Mouse (Mus musculus): ENCODE results near the gene Rln3. TPM values are rescaled to one million over a fixed set of nuclear protein-coding genes. Genes with fewer than 3 reads are reported as not detected.

The Rln3 gene
- polyA plus RNA-seq, 1 experiment, result not detected

DNA sequence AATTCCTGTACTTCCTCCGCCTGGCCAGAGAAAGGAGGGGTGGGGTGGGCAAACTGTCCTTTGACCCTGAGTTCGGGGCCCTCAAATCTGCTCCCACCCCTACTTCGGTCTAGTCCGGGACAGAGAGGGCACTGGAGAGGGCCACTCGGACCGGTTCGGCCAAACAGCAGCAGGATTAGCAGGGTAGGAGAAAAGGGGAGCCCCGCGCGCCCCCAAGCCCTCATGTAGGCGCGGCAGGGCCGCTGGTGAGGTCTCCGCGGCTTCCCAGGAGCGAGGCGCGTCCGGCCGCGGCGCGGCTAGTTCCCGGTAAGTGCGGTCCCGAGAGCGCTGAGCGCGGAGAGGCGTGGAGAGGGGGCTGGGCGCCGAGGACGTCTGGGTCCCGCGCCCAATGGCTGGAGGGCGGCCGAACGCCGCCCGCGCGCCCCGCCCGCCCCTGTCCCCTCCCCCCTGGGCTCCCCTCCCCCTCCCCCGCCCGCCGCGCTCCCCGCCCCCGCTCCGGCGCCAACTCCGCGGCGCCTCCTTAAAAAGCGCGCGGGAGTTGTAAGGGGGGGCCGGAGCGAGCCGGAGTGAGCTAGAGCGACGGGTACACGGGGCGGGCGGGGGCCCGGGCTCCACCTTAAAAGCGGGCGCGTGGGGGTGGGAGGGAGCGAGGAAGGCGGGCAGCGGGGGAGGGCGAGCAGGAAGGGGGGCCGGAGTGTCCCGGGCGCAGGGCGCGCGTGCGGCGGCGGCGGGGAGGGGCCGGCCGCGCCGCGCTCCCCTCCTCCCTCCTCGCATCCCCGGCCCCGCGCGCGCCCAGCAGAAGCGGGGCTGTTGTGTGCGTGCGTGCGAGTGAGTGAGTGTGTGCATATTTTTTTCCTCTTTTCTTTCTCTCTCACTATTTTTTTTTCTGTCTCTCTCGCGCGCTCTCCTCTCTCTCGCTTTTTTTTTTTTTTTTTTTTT lies 48.0 kb downstream of the Rln3 start:
- no peak for DNase-seq (ENCODE audit: low read depth)

DNA sequence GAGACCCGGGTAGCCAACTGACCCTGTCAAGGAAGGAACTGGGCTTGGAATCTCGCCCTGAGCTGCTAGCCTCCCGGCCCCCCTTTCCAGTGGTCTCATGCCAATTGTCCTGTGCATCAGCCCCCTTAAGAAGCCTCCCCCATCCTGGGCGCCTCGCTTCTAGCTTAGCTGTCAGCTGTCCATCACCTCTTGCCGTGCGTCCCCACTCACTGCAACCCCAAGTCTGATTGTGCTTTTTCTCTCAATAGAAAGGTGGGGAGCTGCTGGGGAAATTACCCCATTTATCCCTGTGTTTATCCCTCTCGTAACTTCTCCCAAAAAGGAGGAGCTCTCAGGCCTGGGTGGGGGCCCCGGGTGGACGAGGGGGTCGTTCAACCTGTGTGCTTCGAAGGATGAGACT lies 48.8 kb downstream of the Rln3 start:
- DNase-seq (ENCODE audit: low read depth), result no peak

DNA sequence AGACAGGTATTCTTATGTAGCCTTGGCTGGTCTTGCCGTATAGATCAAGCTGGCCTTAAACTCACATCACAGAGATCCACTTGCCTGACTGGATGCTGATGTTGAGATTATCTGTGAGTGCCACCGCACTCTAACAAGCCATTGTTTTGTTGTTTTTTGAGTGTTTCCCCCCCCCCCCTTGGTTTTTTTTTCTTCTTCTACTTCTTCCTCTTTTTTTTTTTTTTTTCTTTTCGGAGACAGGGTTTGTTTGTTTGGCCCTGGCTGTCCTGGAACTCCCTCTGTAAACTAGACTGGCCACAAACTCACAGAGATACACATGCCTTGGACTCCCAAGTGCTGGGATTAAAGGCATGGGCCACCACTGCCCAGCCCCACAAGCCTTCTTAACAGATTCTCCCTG lies 50.8 kb downstream of the Rln3 start:
- DNase-seq (ENCODE audit: low read depth), result no peak

Other genes with a start within 250 kb of the Rln3 start
- 66.4 and 70.0 TPM in 2 replicates for gene Adgrl1, start 144.9 kb downstream of the Rln3 start, polyA plus RNA-seq (2012; rRNA removed)
- gene Gm10644, start 89.8 kb downstream of the Rln3 start, polyA plus RNA-seq (2012; rRNA removed), result 3.2 and 3.3 TPM in 2 replicates
- 3.9 and 6.3 TPM in 2 replicates for gene Asf1b, start 89.5 kb downstream of the Rln3 start, polyA plus RNA-seq (2012; rRNA removed)
- 127 and 129 TPM in 2 replicates for gene Prkaca, start 72.0 kb downstream of the Rln3 start, polyA plus RNA-seq (2012; rRNA removed)
- 32.3 and 36.3 TPM in 2 replicates for gene Samd1, start 47.3 kb downstream of the Rln3 start, polyA plus RNA-seq (2012; rRNA removed)
- gene 1700067K01Rik, start 43.5 kb downstream of the Rln3 start, polyA plus RNA-seq (2012; rRNA removed), result 0.28 TPM in 2 replicates
- gene 2210011C24Rik, start 32.8 kb downstream of the Rln3 start, polyA plus RNA-seq (2012; rRNA removed), result 0.86 and 1.1 TPM in 2 replicates
- gene Palm3, start 23.5 kb downstream of the Rln3 start, polyA plus RNA-seq (2012; rRNA removed), result 0.49 and 1.0 TPM in 2 replicates
- 2.3 and 3.1 TPM in 2 replicates for gene Il27ra, start 2.4 kb downstream of the Rln3 start, polyA plus RNA-seq (2012; rRNA removed)
- 0.97 and 1.3 TPM in 2 replicates for gene Gm10643, start 20.1 kb upstream of the Rln3 start, polyA plus RNA-seq (2012; rRNA removed)
- gene Rfx1, start 21.8 kb upstream of the Rln3 start, polyA plus RNA-seq (2012; rRNA removed), result 13.2 and 16.8 TPM in 2 replicates
- gene Dcaf15, start 59.8 kb upstream of the Rln3 start, polyA plus RNA-seq (2012; rRNA removed), result 22.0 and 28.8 TPM in 2 replicates
- 0.51 and 0.81 TPM in 2 replicates for gene Podnl1, start 81.0 kb upstream of the Rln3 start, polyA plus RNA-seq (2012; rRNA removed)
- gene Cc2d1a, start 102.9 kb upstream of the Rln3 start, polyA plus RNA-seq (2012; rRNA removed), result 25.4 and 25.7 TPM in 2 replicates
- gene 4930432K21Rik, start 103.0 kb upstream of the Rln3 start, polyA plus RNA-seq (2012; rRNA removed), result 2.4 TPM in 2 replicates
- 0.95 and 1.4 TPM in 2 replicates for gene Nanos3, start 140.2 kb upstream of the Rln3 start, polyA plus RNA-seq (2012; rRNA removed)
- gene Zswim4, start 192.1 kb upstream of the Rln3 start, polyA plus RNA-seq (2012; rRNA removed), result 9.3 and 10.0 TPM in 2 replicates
- 134 and 141 TPM in 2 replicates for gene D8Ertd738e, start 204.7 kb upstream of the Rln3 start, polyA plus RNA-seq (2012; rRNA removed)
- gene Mri1, start 212.3 kb upstream of the Rln3 start, polyA plus RNA-seq (2012; rRNA removed), result 45.7 and 53.6 TPM in 2 replicates
- gene Ccdc130, start 225.4 kb upstream of the Rln3 start, polyA plus RNA-seq (2012; rRNA removed), result 32.1 and 44.9 TPM in 2 replicates

All from gonadal fat pad, adult 2 months (tissue).